Mouse (Mus musculus) frontal cortex, postnatal 25 days (tissue): ENCODE measurements around the gene Ranbp1.
A peak's percentile ranks its signal among the peaks of the same experiment; 100 is the strongest.
"Not testable (repeated sequence)": the region's sequence is repeated elsewhere in the genome, so short reads cannot be mapped to it uniquely, and the experiment has no call there.

Experiments used
- DNase-seq, 2 experiments: peaks; one replicate each; pipeline ENCODE4 v3.0.0; 2022; ENCODE audit warnings: low spot score in 2 of 2

The Ranbp1 gene

GRCm38 (mm10) chr16:18203430-18204091, 45.0 kb downstream of the Ranbp1 start:
- DNase-seq, result no peak

GRCm38 (mm10) chr16:18202061-18202460, 46.5 kb downstream of the Ranbp1 start:
- no peak for DNase-seq

DNA sequence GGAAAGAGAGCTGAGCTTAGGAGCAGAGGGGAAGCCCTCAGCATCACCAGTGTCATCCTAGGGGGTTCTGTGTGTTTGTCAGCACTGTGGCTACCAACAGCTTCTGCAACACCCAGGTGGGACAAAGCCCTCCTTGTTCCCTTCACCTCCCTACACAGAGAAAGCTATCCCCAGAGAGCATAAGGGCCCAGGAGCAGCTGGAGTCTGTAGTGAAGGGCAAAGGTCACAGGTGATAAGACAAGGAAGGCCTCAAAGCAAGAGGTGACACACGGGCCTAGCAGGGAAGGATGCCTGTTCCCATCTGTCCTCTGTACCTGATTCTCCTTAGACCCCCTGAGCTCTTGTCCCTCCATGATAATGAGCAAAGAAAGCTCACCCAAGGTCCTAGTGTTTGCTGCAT, 46.9 kb downstream of the Ranbp1 start:
- DNase-seq, result no peak

DNA sequence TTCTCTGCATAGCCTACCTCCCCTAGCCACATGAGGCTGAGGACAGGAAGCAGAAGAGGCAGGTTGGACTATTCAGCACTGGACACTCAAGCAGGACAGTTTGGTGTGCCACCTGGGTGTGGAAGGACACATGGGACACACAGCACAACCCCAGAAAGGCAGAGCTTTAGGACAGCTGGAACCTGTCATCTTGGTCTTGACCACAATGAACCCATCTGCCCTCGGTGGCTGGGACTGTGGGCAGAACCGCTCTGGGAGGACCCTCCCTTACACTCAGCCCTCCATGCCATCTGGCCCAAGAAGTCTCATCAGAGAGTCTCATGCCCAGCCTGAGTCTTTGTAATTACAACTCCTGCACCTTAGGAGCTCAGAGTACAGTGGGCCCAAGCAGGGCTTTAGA, 48.5 kb downstream of the Ranbp1 start:
- no peak for DNase-seq

- DNase-seq, result no peak
Observed at GRCm38 (mm10) chr16:18198365-18199098, 50.0 kb downstream of the Ranbp1 start.

GRCm38 (mm10) chr16:18197881-18198280, 50.7 kb downstream of the Ranbp1 start:
- DNase-seq, result no peak

- DNase-seq, result not testable (repeated sequence)
Observed at GRCm38 (mm10) chr16:18195561-18195960, 53.0 kb downstream of the Ranbp1 start.

DNA sequence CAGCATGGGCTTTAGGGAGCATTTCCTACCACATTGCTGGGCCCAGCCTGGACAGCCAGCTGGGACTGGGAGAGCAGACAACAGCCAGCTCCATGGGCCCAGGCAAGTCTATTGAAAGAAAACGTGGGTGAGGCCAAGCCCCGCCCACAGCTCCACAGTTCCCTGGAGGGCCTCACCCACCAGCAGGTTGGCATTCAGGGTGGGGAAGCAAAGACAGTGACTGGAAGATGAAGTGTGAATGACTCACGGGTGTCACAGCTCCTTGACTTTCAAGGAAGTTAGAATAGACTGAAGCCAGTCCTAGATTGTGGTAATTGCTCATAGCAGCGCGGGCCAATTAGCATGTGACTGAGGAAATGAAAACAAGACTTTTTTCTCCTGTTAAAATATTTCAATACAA, 53.5 kb downstream of the Ranbp1 start:
- peak; percentile 49 to 59 for DNase-seq

- DNase-seq, result no peak
Observed at GRCm38 (mm10) chr16:18194208-18194985, 54.1 kb downstream of the Ranbp1 start.

GRCm38 (mm10) chr16:18191006-18191405, 57.5 kb downstream of the Ranbp1 start:
- no peak for DNase-seq
